Mouse (Mus musculus) v-Abl transformed pro-B cells (cell line): ENCODE results near the gene Adprm.

Source experiments
- in situ Hi-C, 2 experiments: fragments of 400-800 bp; cut with MboI; formaldehyde crosslinking; loops; one replicate each; pipeline ENCODE4 v1.15.1; 2025; ENCODE audit not compliant: unreplicated experiment in 2 of 2

Gene Adprm

DNA sequence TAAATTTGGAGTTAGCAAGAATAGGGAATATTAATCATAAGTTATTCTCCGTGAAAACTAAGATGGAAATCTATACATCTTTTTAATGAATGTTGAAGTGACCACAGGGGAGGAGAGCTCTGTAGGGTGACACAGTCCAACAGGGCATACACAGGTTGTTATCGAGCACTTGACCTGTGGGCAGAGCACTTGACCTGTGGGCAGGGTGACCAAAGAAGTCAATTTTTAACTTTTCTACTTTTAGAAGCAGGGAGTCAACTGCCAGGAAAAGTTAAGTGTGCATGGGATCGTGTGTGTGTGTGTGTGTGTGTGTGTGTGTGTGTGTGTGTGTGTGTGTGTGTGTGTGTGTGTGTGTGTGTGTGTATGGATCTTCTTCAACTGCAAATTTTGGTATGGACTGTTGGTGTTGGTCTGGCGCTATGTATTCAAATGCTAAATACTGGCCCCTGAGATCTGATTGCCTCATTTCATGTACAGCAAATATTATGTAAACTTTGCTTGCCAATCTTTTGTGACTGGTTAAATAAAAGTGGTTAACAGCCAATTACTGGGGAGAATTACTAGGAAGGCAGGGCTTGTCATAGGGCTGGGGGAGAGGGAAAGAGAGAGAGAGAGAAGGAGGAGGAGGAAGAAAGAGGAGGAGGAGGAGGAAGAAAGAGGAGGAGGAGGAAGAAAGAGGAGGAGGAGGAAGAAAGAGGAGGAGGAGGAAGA is 17.5 kb downstream of the Adprm start:
- in situ Hi-C loops: loop anchor here in 1 of 2 experiments (25.0 kb wide), 1 partner anchor 1223 kb away; the partner anchor contains the start of gene Zkscan6

DNA sequence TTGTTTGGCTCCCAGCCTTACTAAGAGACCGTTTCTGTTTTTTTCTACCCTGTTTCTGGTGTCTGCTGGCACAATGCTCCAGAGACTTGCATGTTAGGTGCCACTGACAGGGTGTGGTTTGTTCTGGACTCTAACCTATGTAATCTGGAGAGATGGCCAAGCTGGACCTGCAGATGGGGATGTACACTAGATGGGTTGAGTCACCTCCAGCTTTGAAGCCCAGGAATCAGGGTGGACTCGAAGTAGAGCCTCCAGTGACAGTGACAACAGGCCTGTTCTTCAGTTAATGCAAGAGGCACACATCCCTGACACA is 20.8 kb downstream of the Adprm start:
- in situ Hi-C loops: loop anchor here in 1 of 2 experiments (25.0 kb wide), 1 partner anchor 1219 kb away; the partner anchor contains the start of gene Zkscan6

DNA sequence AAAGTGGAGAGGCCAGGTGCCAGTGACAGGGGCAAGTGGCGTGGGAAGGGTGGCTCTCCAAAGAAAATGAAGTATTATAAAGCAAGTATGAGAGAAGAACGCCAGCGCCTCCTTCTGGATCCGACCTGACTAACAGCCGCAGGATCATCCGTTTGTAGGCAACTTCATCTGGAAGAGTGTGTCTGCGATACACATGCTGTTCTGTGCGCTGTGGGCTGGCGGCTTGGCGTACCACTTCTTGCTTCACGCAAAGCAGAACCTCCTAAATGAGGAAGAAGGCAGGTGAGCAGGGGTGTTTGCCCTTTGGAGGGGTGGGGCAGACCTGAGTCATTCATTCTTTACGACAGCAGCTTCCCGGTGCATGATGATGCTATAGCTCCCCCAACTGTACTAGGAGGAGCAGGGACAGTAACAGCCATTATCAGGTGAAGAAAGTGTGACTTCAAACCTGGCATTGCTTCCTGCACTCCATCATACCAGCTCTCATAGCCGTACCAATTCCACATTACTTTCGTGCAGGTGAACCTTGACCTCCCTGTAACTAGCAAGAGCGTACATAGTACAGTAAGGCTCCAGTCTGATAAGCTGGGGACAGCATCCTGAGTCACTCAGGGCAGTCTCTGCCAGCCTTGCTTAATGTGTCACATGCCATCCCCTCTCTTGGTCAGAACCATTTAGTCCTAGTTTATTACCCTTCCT is 21.3 kb downstream of the Adprm start:
- in situ Hi-C loops: loop anchor here in 1 of 2 experiments (25.0 kb wide), 1 partner anchor 1219 kb away; the partner anchor contains the start of gene Zkscan6

DNA sequence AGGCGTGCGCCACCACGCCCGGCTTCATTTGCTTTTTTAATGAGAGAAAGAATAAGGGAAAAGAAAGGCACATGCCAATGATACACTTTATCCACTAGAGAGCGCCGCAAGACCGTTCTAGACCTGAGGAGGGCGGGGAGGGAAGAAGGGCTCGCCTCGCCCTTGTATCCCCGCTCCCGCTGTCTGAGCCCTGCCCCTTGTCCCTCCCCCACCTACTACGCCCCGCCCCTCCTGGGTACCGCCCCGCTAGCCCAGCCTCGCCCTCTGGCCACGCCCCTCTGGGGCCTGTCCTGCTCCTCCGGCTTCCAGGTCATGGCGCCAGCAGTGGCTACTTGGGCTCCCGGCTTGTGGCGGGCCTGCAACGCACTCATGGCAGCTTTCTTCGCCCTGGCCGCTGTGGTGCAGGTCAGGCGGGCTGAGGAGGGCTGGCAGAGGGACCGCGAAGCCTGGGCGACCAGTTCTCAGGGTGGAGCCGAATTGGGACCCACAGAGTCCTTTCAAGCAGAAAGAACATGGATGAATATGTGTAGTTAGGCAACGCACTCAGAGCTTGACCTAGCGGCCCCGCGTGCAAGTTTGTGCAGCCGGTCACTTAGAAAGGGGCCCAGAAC is 27.4 kb downstream of the Adprm start, which contains the start of gene Tmem220:
Gene Tmem220 (plus strand): TSS at position 288 of the 611 bp plus-strand sequence.
- in situ Hi-C loops: loop anchor here (5.0 to 25.0 kb wide), 3 partner anchors 57 to 1213 kb away; partner anchors contain the start of gene Zkscan6 (in 1 of the 2)

DNA sequence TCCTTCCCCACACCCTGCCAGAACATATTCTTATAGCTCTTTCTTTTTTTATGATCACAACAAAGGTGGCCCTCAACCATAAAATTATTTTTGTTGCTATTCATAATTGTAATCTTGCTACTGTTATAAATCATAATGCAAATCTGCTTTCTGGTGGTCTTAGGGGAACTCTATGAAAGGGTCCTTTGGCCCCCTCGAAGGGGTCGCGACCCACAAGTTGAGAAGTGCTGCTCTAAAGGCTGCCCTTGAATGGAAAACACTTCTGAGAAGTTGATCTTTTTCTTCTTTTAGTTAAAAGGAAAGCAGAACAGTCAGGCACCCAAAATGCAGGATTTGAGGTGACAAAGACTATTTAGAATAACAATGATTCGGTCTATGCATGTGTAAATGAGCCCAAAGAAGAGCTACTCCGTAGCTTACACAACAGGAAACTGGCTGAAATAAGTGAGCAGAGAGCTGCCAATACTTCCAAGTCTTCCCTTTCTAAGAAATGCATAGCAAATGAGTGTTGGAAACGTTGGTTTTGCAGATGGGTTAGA is 28.5 kb downstream of the Adprm start:
- in situ Hi-C loops: loop anchor here in 1 of 2 experiments (5.0 kb wide), 1 partner anchor 117 kb away; no protein-coding TSS in a partner anchor

DNA sequence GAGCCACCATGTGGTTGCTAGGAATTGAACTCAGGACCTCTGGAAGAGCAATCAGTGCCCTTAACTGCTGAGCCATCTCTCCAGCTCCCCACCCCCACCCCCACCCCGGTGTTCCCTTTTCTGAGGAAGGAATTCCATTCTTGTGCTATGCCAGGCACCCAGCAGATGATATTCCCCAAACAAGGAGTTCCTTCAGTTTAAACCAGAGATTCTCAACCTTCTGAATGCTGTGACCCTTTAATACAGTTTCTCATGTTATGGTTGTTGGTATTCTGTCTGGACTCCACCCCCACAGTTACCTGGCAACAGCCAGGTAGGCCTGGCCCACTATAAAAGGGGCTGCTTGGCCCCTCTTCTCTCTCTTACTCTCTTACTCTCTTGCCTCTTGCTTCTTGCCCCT is 29.2 kb downstream of the Adprm start:
- in situ Hi-C loops: loop anchor here in 1 of 2 experiments (5.0 kb wide), 1 partner anchor 116 kb away; no protein-coding TSS in a partner anchor

DNA sequence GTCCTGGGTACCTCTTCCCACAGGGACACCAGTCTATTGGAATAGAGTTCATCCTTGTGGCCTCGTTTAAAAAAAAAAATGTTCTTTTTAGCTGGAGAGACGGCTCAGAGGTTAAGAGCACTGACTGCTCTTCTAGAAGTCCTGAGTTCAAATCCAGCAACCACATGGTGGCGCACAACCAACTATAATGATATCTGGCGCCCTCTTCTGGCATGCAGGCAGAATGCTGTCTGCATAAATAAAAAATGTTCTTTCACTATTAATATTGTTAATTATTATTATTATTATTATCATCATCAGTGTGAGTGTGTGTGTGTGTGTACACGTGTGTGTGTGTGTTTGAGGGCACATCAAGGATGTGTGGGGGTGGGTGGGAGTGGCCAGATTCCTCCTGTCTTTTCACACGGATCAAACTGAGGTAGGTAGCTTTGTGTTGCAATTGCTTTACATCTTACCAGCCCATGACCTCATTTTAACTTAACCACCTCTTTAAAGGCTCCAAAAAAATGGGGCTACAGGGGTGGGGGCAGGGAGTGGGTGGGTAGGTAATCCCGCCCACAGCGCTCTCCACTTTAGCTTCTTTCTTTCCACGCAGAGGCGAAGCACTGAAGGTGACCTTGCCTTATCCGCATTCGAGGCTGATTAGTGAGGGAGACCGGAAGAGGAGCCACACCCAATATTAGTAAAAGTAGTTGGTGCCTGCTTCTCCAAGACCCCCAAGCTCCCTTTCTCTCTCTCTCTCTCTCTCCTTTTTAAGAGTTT is 29.9 kb downstream of the Adprm start:
- in situ Hi-C loops: loop anchor here in 1 of 2 experiments (5.0 kb wide), 1 partner anchor 115 kb away; no protein-coding TSS in a partner anchor

DNA sequence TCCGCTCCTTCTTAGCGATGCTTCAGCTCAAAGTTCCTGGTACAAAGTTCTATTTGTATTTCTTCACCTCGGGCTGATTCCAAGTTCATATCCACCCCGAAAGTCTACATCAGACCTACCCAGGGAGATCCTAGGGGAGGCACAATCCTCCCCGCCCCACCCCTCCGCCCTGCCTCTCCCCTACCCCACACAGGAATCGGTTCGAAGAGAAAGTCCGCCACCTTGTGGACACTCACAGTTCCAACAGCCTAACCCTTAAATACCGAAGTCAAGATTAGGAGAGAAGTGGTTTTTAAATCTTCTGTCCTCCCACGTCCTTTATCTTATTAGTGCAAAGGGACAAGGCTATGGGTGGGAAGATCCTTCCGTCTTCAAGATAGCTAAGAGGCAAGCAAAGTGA is 31.4 kb downstream of the Adprm start:
- in situ Hi-C loops: loop anchor here in 1 of 2 experiments (5.0 kb wide), 1 partner anchor 114 kb away; no protein-coding TSS in a partner anchor

DNA sequence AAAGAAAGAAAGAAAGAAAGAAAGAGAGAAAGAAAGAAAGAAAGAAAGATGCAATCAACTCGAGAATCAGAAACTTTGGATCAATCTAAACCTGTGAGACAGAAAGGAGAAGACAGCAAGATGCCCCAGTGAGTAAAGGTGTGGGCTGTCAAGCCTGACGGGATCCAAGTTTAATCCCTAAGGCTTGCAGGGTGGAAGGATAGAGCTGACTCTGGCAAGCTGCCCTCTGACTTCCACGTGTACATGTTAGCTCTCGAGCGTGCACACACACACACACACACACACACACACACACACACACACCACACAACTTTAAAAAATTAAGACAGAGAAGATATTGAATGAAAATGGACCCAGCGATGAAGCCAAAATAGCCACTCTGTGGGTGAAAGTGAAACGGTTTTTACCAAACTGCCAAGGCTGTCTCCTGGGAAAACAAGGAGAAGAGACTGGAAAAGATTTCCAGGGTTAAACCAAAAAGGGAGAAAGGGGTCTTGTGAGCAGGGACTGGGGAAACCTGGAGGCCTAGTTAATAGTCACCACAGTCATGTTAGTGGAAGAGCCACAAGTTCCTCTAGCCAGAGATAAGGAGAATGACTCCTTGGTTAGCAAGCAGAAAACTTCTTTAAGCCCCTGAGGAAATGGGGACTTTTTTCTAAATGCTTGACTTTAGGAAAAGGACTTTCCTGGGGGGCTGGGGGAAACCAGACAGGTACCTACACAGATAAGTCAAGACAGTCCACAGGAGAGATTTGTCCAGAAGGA is 32.5 kb downstream of the Adprm start:
- in situ Hi-C loops: loop anchor here (5.0 kb wide), 1 partner anchor 113 kb away; no protein-coding TSS in a partner anchor

DNA sequence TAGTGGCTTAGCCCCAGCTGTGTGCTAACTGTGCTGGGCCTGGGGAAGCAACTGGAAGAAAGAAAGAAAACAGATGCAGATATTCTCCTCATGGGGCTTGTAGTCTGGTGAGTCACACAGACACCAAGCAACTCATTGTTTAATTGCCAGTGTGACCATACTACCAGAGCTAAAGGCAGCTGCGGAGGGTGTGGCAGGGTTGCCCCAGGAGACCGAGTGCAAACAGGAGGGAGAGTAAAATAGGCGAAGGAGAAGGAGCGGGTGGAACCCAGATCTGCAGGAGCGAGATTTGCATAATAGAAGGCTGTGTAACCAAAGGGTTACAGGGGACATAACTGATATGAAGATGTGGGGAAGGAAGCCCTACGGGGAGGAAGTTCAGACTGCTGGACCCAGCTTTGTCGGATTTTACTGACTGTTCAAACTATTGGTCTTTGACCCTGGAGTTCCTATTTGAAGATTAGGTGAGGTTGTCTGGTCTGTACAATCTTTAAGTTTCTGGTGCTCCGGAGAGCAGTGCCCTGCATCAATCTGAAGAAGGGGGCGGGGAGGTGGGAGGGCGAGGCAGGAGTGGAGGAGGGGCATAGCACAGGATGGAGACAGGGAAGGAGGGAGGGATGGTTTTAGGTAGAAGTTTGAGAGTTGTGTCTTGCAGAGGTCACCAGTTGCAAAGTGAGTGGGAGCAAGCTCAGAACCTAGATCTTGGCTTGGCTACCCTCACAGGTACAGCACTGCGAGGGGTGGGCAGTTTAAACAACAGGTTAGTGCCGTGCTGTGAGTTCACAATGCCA is 34.4 kb downstream of the Adprm start:
- in situ Hi-C loops: loop anchor here in 1 of 2 experiments (5.0 kb wide), 1 partner anchor 111 kb away; no protein-coding TSS in a partner anchor

DNA sequence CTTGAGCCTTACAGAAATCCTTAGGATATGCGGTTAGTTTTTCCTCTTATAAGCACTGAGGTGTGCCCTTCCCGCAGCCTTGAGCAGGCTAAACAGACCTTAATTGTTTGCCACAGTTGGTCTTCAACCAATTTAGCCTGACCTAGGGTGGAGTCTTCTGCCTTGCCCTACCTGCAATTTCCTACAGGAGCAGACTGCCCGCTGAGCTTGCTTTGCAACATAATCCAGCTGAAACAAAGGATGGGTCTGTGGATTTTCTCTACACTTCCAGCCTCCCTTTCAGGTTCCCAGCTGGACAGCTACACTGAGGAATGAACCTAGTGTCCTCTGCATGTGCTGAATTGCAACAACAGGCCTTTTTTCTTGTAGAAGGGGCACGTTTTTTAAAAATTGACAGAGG is 40.8 kb downstream of the Adprm start:
- in situ Hi-C loops: no loop called here

DNA sequence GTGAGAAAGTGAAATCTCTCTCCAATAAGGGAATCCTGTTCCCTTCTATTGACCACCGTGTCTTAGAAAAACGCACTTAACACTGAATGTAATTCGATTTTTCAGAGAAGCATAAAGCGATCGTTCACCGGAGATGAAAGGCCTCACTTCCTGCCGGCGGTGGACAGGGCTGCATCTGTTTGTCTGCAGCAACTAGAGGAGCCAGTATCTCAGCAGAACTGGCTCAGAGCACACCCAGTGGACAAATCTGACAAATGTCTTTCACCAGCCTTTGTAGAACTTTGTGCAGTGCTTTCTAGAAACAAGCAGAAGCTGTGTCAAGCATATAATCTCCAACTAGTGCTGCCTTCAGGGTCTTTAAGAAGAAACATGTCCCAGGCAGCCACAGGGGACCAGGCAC is 42.0 kb downstream of the Adprm start:
- in situ Hi-C loops: no loop called here

DNA sequence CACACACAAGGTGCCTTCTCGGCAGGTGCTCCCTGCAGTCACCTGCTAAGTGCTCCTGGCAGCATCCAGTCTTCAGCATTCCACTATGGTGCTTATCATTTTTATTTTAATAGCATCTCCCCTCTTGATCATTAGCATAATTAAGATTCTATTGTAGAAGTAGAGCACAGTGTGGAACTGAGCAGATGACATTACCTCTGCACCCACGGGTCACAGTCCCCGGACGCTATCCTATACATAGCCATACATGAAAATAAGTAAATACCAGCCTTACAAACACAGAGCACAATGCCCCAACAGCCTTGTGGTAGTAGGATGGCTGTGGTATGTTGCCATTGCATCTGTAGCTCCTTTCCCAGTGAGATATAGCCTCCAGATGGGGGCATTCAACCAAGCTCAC is 43.9 kb downstream of the Adprm start:
- in situ Hi-C loops: no loop called here

DNA sequence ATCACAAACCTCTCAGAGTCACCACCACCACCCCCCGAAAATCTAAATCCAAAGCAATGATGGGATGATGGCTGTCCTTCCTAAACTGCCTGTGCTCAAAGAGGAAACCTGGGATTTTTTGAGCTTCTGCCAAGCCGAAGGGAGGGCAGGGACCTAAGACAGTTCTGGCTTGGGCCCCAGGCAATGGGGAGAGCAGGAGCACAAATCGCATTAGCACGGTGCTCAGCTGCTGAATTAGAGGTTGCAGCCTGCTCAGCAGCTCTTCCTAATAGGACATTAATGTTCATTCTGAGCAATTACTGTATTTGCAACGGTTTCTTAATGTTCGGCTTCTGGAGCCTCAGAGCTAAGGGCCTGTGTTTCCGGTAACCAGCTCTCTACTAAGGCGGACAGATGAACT is 44.4 kb downstream of the Adprm start:
- in situ Hi-C loops: no loop called here

DNA sequence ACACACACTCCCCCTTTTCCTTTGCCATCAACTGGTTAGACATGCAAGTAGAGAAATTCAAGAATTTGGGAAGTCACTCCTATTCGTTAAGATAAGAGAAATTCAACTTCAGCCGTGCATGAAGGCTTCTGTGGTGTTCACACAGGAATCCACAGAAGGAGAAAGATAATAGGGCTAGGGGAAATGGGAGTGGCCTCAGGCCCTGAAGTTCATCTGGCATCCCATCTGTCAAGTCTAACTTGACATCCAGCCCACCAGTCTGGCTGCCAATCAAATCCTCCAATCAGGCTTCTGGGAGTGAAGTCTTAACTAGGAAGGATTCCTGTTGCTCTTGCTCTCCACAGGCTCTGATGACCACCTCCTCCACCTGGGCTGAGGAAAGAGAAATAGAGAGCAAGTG is 49.5 kb downstream of the Adprm start:
- in situ Hi-C loops: no loop called here

DNA sequence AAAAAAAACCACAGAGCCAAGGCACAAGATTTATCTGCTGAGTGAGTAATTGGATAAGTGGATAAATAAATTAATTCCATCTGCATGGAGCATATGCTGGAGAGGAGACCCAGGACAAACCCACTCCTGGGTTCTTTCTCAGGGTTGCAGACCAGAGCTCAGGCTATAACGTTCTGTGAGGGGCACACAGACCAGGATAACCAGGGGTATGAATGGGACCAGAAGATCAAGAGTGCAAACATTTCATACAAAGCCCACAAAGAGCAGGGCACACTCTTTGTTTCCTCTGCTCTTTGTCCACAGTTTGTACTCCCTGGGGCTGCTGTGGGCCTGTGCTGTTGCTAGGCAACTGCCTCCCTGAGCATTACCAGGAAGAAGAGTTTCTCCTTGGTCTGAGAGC is 50.7 kb downstream of the Adprm start:
- in situ Hi-C loops: no loop called here

DNA sequence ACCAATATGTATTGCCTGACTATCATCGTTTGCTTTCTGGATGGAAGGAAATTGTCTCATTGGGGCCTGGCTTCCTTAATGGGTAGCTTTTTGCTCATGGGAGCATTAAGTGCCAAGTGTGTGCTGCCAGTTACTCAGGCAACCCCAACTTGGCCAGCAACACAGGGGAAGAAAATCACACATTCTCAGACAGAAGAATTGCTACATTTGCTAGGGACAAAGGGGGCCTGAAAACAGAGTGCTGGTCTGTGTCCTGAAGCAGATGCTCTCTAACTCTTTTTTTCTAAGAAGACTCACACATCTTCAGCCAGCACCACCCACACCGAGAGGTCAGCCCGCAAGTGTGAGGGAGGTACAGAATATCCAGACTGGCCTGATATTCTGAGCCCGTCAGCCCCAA is 51.7 kb downstream of the Adprm start:
- in situ Hi-C loops: no loop called here
